Mouse (Mus musculus): ENCODE data around the gene Klhdc10. TPM values are rescaled to one million over a fixed set of nuclear protein-coding genes. Genes with fewer than 3 reads are reported as not detected.

The Klhdc10 gene
- total RNA-seq, 2 experiments from 2014 or later: 35.8 to 44.4 TPM

GRCm38 (mm10) chr6:30459811-30460749 lies 58.4 kb downstream of the Klhdc10 start:
- intact Hi-C loops (cut with DNase I): loop anchor here (1.0 kb wide), 1 partner anchor 57 kb away; no protein-coding TSS in a partner anchor
- H3K27ac ChIP-seq: peak overlapping the region; percentile 80
- peak; percentile 90 for DNase-seq
- peak overlapping the region; percentile 77 for H3K4me3 ChIP-seq
- TF ChIP-seq CTCF (IDR thresholded peaks at IDR 0.05): peak; percentile 98; the same call in 1 of the 2 replicates

- Histone ChIP-seq H3K4me3 (no peak overlapping the region), H3K27ac (no peak overlapping the region)
- DNase-seq: no peak
- intact Hi-C loops (cut with DNase I): loop anchor here (1.0 kb wide), 1 partner anchor 58 kb away; no protein-coding TSS in a partner anchor
- no peak for TF ChIP-seq CTCF (IDR thresholded peaks at IDR 0.05)
Measured at GRCm38 (mm10) chr6:30460750-30461446, 59.2 kb downstream of the Klhdc10 start.

GRCm38 (mm10) chr6:30461755-30462344 lies 60.2 kb downstream of the Klhdc10 start:
- Histone ChIP-seq H3K27ac (no peak overlapping the region), H3K4me3 (no peak overlapping the region)
- intact Hi-C loops (cut with DNase I): no loop called here
- no peak for TF ChIP-seq CTCF (IDR thresholded peaks at IDR 0.05)
- DNase-seq: no peak

- Histone ChIP-seq H3K4me3 (no peak overlapping the region), H3K27ac (no peak overlapping the region)
- no peak for DNase-seq
- no peak for TF ChIP-seq CTCF (IDR thresholded peaks at IDR 0.05)
- intact Hi-C loops (cut with DNase I): no loop called here
Measured at GRCm38 (mm10) chr6:30462822-30463221, 61.2 kb downstream of the Klhdc10 start.

GRCm38 (mm10) chr6:30465586-30465985 lies 63.9 kb downstream of the Klhdc10 start:
- DNase-seq: no peak
- Histone ChIP-seq H3K27ac (no peak overlapping the region), H3K4me3 (no peak overlapping the region)
- TF ChIP-seq CTCF (IDR thresholded peaks at IDR 0.05): no peak
- intact Hi-C loops (cut with DNase I): no loop called here

- peak overlapping the region; percentile 83; the same call in 1 of the 2 replicates for H3K27ac ChIP-seq
- intact Hi-C loops (cut with DNase I): loop anchor here (2.0 kb wide), 1 partner anchor 63 kb away; no protein-coding TSS in a partner anchor
- no peak for TF ChIP-seq CTCF (IDR thresholded peaks at IDR 0.05)
- DNase-seq: no peak
- H3K4me3 ChIP-seq: no peak overlapping the region
Measured at GRCm38 (mm10) chr6:30468058-30468457, 66.4 kb downstream of the Klhdc10 start.

GRCm38 (mm10) chr6:30468684-30469083 lies 67.0 kb downstream of the Klhdc10 start:
- TF ChIP-seq CTCF (IDR thresholded peaks at IDR 0.05): peak; percentile 64
- peak; percentile 63 for DNase-seq
- Histone ChIP-seq H3K27ac (peak overlapping the region; percentile 83), H3K4me3 (peak overlapping the region; percentile 68)
- intact Hi-C loops (cut with DNase I): loop anchor here (2.0 kb wide), 1 partner anchor 64 kb away; no protein-coding TSS in a partner anchor

GRCm38 (mm10) chr6:30469370-30469769 lies 67.7 kb downstream of the Klhdc10 start:
- Histone ChIP-seq H3K27ac (peak overlapping the region; percentile 83), H3K4me3 (peak overlapping the region; percentile 68)
- peak; percentile 21; the same call in 1 of the 2 replicates for TF ChIP-seq CTCF (IDR thresholded peaks at IDR 0.05)
- peak; percentile 84 for DNase-seq
- intact Hi-C loops (cut with DNase I): loop anchor here (2.0 kb wide), 1 partner anchor 65 kb away; no protein-coding TSS in a partner anchor

- no peak for TF ChIP-seq CTCF (IDR thresholded peaks at IDR 0.05)
- intact Hi-C loops (cut with DNase I): no loop called here
Measured at GRCm38 (mm10) chr6:30471706-30472105, 70.0 kb downstream of the Klhdc10 start.

GRCm38 (mm10) chr6:30476025-30476765 lies 74.5 kb downstream of the Klhdc10 start:
- intact Hi-C loops (cut with DNase I): no loop called here
- Histone ChIP-seq H3K27ac (no peak overlapping the region), H3K4me3 (no peak overlapping the region)
- DNase-seq: no peak
- no peak for TF ChIP-seq CTCF (IDR thresholded peaks at IDR 0.05)

More at GRCm38 (mm10) chr6:30471706-30472105, 70.0 kb downstream of the Klhdc10 start:
- no peak for DNase-seq
- H3K27ac ChIP-seq: no peak overlapping the region
- H3K4me3 ChIP-seq: no peak overlapping the region

- no peak for DNase-seq
- TF ChIP-seq CTCF (IDR thresholded peaks at IDR 0.05): no peak
- intact Hi-C loops (cut with DNase I): no loop called here
- H3K27ac ChIP-seq: no peak overlapping the region
- H3K4me3 ChIP-seq: no peak overlapping the region
Measured at GRCm38 (mm10) chr6:30477210-30477714, 75.6 kb downstream of the Klhdc10 start.
